Mouse (Mus musculus) ES-E14 (cell line): ENCODE data around the gene Rcbtb1.

ENCODE experiments used
- CHD2 ChIP-seq: IDR thresholded peaks from 2 replicates; pipeline ENCODE4 v1.6.1; 2014; ENCODE audit warnings: mild to moderate bottlenecking, low read depth, low read length, inconsistent platforms
- HCFC1 ChIP-seq: IDR thresholded peaks from 2 replicates; pipeline ENCODE4 v1.6.1; 2012; ENCODE audit warnings: low read length, inconsistent platforms, borderline replicate concordance; ENCODE audit not compliant: insufficient read depth
- ZC3H11A ChIP-seq: IDR thresholded peaks from 2 replicates; pipeline ENCODE4 v1.6.1; 2012; ENCODE audit warnings: low read depth, mild to moderate bottlenecking, inconsistent platforms, low read length, borderline replicate concordance
- ZNF384 ChIP-seq: IDR thresholded peaks from 2 replicates; pipeline ENCODE4 v1.6.1; 2012; ENCODE audit warnings: low read depth, low read length, inconsistent platforms

- TF ChIP-seq ZC3H11A, result no peak
- no peak for TF ChIP-seq ZNF384
- no peak for TF ChIP-seq CHD2
- no peak for TF ChIP-seq HCFC1
These were observed 29.4 kb downstream of the Rcbtb1 start for GRCm38 (mm10) chr14:59230331-59230966.
